Mouse (Mus musculus): Measurements from ENCODE around the gene Ehd2. TPM values are rescaled to one million over a fixed set of nuclear protein-coding genes. Genes with fewer than 3 reads are reported as not detected.

Gene Ehd2
- polyA plus RNA-seq, 1 experiment from 2014 or later: 48.1 TPM

DNA sequence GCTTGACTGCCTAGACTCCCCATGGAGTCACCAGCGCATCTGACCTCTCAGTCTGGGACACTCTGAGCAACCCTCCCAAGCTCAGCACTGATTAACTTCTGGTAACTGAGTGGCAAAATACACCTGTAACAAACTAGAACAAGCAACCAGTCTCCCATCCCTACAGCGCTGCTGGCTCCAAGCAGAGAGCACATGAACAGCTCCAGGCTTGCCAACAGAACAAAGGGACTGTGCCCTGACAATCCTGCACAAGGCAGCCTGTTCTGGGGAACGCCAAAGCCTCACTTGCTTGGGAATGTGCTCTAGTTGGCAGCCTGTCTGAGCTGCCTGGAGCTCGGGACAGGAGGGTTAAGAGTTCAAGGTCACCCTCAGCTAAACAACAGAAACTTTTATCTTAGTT is 14.2 kb upstream of the Ehd2 start:
- H3K9me3 ChIP-seq (ENCODE audit: control insufficient read depth, low read length): no peaks in the 10 kb centered on the region
- no peak overlapping the region for H3K4me2 ChIP-seq (ENCODE audit: low read depth, low read length)
- H3K27me3 ChIP-seq (replicated peaks; ENCODE audit: control insufficient read depth, insufficient read depth, low read length): no peaks in the 10 kb centered on the region
- WGBS: 71% methylated on average over 4 of the region's 4 CpGs
- ATAC-seq: no peak
- H3K4me3 ChIP-seq (ENCODE audit: low read length): no peak overlapping the region
- H3K36me3 ChIP-seq (ENCODE audit: control insufficient read depth, insufficient read depth, low read length): peaks cover 7% of the 10 kb centered on the region
- H3K4me1 ChIP-seq (ENCODE audit: control insufficient read depth, insufficient read depth, low read length): 0 out of 2 replicates have a peak, but pooled peaks cover 2% of the 10 kb centered on the region
- H3K9ac ChIP-seq (ENCODE audit: low read depth, low read length): no peak overlapping the region
- no peak overlapping the region for H3K27ac ChIP-seq (ENCODE audit: low read length)

DNA sequence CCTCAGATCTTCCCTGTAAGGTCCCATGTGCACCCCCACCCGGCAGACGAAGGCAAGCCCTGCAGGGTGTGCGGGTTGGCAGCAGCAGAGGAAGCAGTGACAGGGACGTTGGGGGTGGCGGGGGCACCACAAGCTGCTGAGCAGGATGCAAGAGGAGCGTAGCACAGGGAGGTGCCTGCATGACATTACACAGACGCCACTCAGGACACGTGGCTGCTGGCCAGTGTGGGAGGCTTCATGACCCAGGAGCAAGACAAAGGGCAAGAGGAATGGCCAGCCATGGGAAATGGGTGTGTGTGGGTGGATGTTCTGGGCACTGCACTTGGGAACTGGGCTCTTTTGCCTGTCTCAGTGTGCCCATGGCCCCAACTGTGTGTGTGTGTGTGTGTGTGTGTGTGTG is 12.9 kb upstream of the Ehd2 start:
- H3K9ac ChIP-seq (ENCODE audit: low read depth, low read length): no peak overlapping the region
- WGBS: 75% methylated on average over 8 of the region's 8 CpGs
- H3K36me3 ChIP-seq (ENCODE audit: control insufficient read depth, insufficient read depth, low read length): peaks cover 7% of the 10 kb centered on the region
- no peaks in the 10 kb centered on the region for H3K27me3 ChIP-seq (replicated peaks; ENCODE audit: control insufficient read depth, insufficient read depth, low read length)
- no peak overlapping the region for H3K4me2 ChIP-seq (ENCODE audit: low read depth, low read length)
- no peaks in the 10 kb centered on the region for H3K9me3 ChIP-seq (ENCODE audit: control insufficient read depth, low read length)
- ATAC-seq: peak; percentile 25; the same call in 1 of the 2 replicates
- 0 out of 2 replicates have a peak, but pooled peaks cover 2% of the 10 kb centered on the region for H3K4me1 ChIP-seq (ENCODE audit: control insufficient read depth, insufficient read depth, low read length)
- no peak overlapping the region for H3K4me3 ChIP-seq (ENCODE audit: low read length)
- no peak overlapping the region for H3K27ac ChIP-seq (ENCODE audit: low read length)

DNA sequence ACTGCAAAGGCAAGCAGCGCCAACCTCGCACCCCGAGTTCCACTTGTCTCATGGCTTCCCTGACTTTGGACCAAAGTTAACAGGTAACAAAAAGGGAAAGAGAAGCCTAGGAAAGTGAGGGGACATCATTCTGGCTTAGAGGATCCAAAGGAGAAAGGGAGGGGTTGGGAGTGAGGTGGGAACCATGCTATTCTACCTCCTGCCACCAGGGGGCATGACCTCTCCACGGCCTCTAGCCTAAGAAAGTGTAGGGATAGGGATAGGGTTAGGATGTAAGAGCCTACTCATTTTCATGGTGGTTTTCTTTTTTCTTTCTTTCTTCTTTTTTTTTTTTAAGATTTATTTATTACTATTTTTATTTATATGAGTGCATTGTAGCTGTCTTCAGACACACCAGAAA is 8.5 kb upstream of the Ehd2 start:
- 75% methylated on average over 4 of the region's 4 CpGs for WGBS
- H3K4me1 ChIP-seq (ENCODE audit: control insufficient read depth, insufficient read depth, low read length): 0 out of 2 replicates have a peak, but pooled peaks cover 2% of the 10 kb centered on the region
- peak; percentile 51 for ATAC-seq
- no peaks in the 10 kb centered on the region for H3K9me3 ChIP-seq (ENCODE audit: control insufficient read depth, low read length)
- no peak overlapping the region for H3K9ac ChIP-seq (ENCODE audit: low read depth, low read length)
- no peaks in the 10 kb centered on the region for H3K27me3 ChIP-seq (replicated peaks; ENCODE audit: control insufficient read depth, insufficient read depth, low read length)
- no peak overlapping the region for H3K27ac ChIP-seq (ENCODE audit: low read length)
- H3K4me3 ChIP-seq (ENCODE audit: low read length): no peak overlapping the region
- no peak overlapping the region for H3K4me2 ChIP-seq (ENCODE audit: low read depth, low read length)
- peaks cover 25% of the 10 kb centered on the region for H3K36me3 ChIP-seq (ENCODE audit: control insufficient read depth, insufficient read depth, low read length)

DNA sequence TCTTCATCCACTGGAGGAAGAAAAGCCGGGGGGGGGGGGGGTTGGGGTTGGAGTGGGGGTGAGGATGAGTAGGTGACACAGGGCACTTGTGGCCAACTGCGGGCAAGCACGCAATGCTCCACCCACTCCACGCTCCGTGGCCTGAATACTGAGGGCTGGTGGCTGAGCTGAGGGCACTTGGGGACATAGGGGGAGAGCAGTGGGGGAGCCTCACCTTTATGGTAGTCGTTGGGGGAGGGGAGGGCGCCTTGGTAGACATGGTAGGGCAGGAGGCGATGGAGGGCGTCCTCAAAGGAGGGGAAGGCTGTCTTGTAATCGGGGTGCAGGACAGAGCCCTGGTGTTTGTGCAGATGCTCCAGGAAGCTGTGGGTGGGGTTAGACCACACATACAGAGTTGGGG is 8.1 kb upstream of the Ehd2 start:
- Histone ChIP-seq H3K9ac (ENCODE audit: low read depth, low read length) (no peak overlapping the region), H3K36me3 (ENCODE audit: control insufficient read depth, insufficient read depth, low read length) (peaks cover 25% of the 10 kb centered on the region), H3K9me3 (ENCODE audit: control insufficient read depth, low read length) (no peaks in the 10 kb centered on the region), H3K4me2 (ENCODE audit: low read depth, low read length) (no peak overlapping the region), H3K27me3 (replicated peaks; ENCODE audit: control insufficient read depth, insufficient read depth, low read length) (no peaks in the 10 kb centered on the region), H3K4me3 (ENCODE audit: low read length) (no peak overlapping the region), H3K4me1 (ENCODE audit: control insufficient read depth, insufficient read depth, low read length) (0 out of 2 replicates have a peak, but pooled peaks cover 2% of the 10 kb centered on the region), H3K27ac (ENCODE audit: low read length) (no peak overlapping the region)
- peak; percentile 25; the same call in 1 of the 2 replicates for ATAC-seq
- 94% methylated on average over 10 of the region's 10 CpGs for WGBS

DNA sequence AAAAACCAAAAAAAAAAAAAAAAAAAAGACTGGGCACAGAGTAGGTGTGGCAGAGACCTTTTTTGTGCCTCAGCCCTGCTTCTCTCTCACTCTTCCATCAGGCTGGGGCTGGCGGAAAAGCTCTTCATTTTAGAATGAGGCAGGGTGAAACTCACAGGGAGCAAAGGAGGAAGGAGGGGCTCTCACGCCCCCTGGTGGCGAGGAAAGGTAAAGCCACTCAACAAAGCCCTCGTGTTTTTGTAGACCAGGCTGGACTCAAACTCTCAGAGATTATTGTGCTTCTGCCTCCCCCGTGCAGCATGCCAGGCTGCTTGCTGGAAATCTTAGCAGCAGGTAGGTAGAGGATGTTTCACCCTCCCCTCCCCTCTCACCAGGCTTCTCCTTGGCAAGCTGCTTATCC is 7.3 kb upstream of the Ehd2 start:
- Histone ChIP-seq H3K27me3 (replicated peaks; ENCODE audit: control insufficient read depth, insufficient read depth, low read length) (no peaks in the 10 kb centered on the region), H3K9me3 (ENCODE audit: control insufficient read depth, low read length) (no peaks in the 10 kb centered on the region), H3K4me2 (ENCODE audit: low read depth, low read length) (no peak overlapping the region), H3K9ac (ENCODE audit: low read depth, low read length) (no peak overlapping the region), H3K4me3 (ENCODE audit: low read length) (no peak overlapping the region), H3K36me3 (ENCODE audit: control insufficient read depth, insufficient read depth, low read length) (peaks cover 28% of the 10 kb centered on the region), H3K4me1 (ENCODE audit: control insufficient read depth, insufficient read depth, low read length) (no peaks in the 10 kb centered on the region), H3K27ac (ENCODE audit: low read length) (no peak overlapping the region)
- ATAC-seq: no peak
- WGBS: 54% methylated on average over 5 of the region's 5 CpGs

DNA sequence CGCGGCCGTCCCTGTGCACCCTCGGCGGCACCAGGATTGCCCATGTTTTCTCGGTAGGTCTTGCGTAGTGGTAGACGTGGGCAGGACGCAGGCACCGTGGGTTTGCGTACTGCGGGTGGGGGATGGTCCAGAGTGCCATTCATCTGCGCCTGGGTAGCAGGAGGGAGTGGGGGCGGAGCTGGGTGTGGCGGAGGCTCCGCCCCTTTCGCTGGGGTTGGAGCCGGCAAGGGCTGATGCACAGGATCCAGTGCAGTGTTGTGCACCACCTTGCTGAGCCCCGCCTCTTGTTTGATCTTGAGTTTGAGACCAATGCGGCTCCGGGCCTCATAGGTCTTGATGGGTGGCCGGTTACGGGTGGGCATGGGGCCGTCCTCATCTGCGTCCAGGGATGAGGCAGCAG is 4.9 kb upstream of the Ehd2 start:
- Histone ChIP-seq H3K9me3 (ENCODE audit: control insufficient read depth, low read length) (no peaks in the 10 kb centered on the region), H3K9ac (ENCODE audit: low read depth, low read length) (no peak overlapping the region), H3K4me3 (ENCODE audit: low read length) (no peak overlapping the region), H3K27me3 (replicated peaks; ENCODE audit: control insufficient read depth, insufficient read depth, low read length) (no peaks in the 10 kb centered on the region), H3K4me2 (ENCODE audit: low read depth, low read length) (no peak overlapping the region), H3K27ac (ENCODE audit: low read length) (no peak overlapping the region), H3K36me3 (ENCODE audit: control insufficient read depth, insufficient read depth, low read length) (peaks cover 21% of the 10 kb centered on the region), H3K4me1 (ENCODE audit: control insufficient read depth, insufficient read depth, low read length) (no peaks in the 10 kb centered on the region)
- WGBS: 71% methylated on average over 25 of the region's 25 CpGs
- no peak for ATAC-seq

DNA sequence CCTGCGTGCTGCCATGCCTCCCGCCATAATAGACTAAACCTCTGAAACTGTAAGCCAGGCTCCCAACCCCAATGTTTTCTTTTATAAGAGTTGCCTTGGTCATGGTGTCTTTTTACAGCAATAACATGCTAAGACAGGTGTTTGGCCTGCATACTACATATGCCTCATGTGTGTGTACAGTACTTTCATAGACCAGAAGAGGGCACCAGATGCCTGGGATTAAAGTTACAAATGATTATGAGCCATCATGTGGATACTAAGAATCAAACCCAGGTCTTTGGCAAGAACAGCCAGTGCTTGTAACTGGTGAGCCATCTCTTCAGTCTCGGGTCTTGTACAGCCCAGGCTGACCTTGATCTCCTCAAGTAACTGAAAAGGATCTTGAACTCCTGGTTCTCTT is 2.3 kb upstream of the Ehd2 start:
- no peaks in the 10 kb centered on the region for H3K4me1 ChIP-seq (ENCODE audit: control insufficient read depth, insufficient read depth, low read length)
- ATAC-seq: no peak
- H3K9ac ChIP-seq (ENCODE audit: low read depth, low read length): no peak overlapping the region
- H3K9me3 ChIP-seq (ENCODE audit: control insufficient read depth, low read length): no peaks in the 10 kb centered on the region
- H3K27ac ChIP-seq (ENCODE audit: low read length): no peak overlapping the region
- no peaks in the 10 kb centered on the region for H3K27me3 ChIP-seq (replicated peaks; ENCODE audit: control insufficient read depth, insufficient read depth, low read length)
- WGBS: 75% methylated on average over 3 of the region's 3 CpGs
- H3K4me2 ChIP-seq (ENCODE audit: low read depth, low read length): no peak overlapping the region
- H3K4me3 ChIP-seq (ENCODE audit: low read length): no peak overlapping the region
- H3K36me3 ChIP-seq (ENCODE audit: control insufficient read depth, insufficient read depth, low read length): peaks cover 21% of the 10 kb centered on the region

DNA sequence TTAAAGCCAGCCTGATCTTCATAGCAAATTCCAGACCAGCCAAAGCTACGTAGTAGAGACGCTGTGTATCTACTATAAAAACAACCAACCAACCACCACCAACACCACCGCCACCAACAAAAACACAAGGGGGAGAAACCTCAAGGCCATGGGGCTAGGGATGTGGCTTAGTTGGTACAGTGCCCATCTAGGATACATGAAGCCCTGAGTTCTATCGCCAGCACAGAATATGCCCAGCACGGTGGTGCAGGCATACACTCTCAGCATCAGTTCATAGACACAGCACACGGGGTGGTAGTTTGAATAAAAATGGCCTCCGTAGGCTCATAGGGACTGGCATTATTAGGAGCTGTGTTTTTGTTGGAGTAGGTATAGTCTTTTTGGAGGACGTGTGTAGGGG is 955 bp upstream of the Ehd2 start:
- no peaks in the 10 kb centered on the region for H3K27me3 ChIP-seq (replicated peaks; ENCODE audit: control insufficient read depth, insufficient read depth, low read length)
- peaks cover 10% of the 10 kb centered on the region for H3K4me1 ChIP-seq (ENCODE audit: control insufficient read depth, insufficient read depth, low read length)
- 93% methylated on average over 8 of the region's 8 CpGs for WGBS
- no peak overlapping the region for H3K4me2 ChIP-seq (ENCODE audit: low read depth, low read length)
- H3K27ac ChIP-seq (ENCODE audit: low read length): no peak overlapping the region
- no peaks in the 10 kb centered on the region for H3K9me3 ChIP-seq (ENCODE audit: control insufficient read depth, low read length)
- no peak overlapping the region for H3K4me3 ChIP-seq (ENCODE audit: low read length)
- H3K9ac ChIP-seq (ENCODE audit: low read depth, low read length): no peak overlapping the region
- ATAC-seq: no peak
- H3K36me3 ChIP-seq (ENCODE audit: control insufficient read depth, insufficient read depth, low read length): peaks cover 16% of the 10 kb centered on the region

DNA sequence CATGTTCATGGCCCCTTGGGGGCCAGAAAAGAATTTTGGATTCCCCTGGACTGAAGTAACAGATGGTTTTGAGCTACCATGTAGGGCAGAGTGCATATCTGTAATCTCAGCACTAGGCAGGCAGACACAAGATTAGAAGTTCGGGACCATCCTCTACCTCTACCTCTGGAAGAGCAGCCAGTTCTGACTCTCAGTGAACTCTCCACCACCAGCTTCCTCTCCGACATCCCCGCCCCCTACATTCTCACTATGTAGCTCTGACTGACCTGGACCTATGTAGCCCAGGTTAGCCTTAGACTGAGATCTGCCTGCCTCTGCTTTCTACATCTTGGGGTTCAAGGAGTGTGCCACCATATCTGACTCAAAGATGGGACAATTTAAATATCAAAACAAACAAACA is 878 bp downstream of the Ehd2 start:
- Histone ChIP-seq H3K4me1 (ENCODE audit: control insufficient read depth, insufficient read depth, low read length) (peaks cover 27% of the 10 kb centered on the region), H3K27ac (ENCODE audit: low read length) (no peak overlapping the region), H3K9me3 (ENCODE audit: control insufficient read depth, low read length) (no peaks in the 10 kb centered on the region), H3K27me3 (replicated peaks; ENCODE audit: control insufficient read depth, insufficient read depth, low read length) (no peaks in the 10 kb centered on the region), H3K9ac (ENCODE audit: low read depth, low read length) (peak overlapping the region; percentile 71), H3K4me2 (ENCODE audit: low read depth, low read length) (peak overlapping the region; percentile 56), H3K4me3 (ENCODE audit: low read length) (peak overlapping the region; percentile 55), H3K36me3 (ENCODE audit: control insufficient read depth, insufficient read depth, low read length) (peaks cover 6% of the 10 kb centered on the region)
- ATAC-seq: no peak
- WGBS: 72% methylated on average over 3 of the region's 3 CpGs
